Comparison of ENCODE assay signal across 18 mouse cellular contexts in genomic region chr10:14703239-14703638, GRCm38 (mm10). TPM values are rescaled to one million over a fixed set of nuclear protein-coding genes. Genes with fewer than 3 reads are reported as not detected.
A peak's percentile ranks its signal among the peaks of the same experiment; 100 is the strongest.
DNase-seq lines count a peak whose midpoint lies in the region; ATAC-seq and TF ChIP-seq lines count a peak whose summit lies in the region.
"Had no signal": no experiment of that assay in that cellular context is flagged by ENCODE, and none has a peak within 500 bp of the region (broad histone marks: within the 10 kb centered on the region; RNA-seq: fewer than 3 reads in every experiment).

No protein-coding gene starts in this region.

- H3K9ac ChIP-seq in heart, embryonic 14.5 days (ENCODE audit: low read length) = no peak overlapping the region
- no peak overlapping the region for H3K9ac ChIP-seq in forebrain, embryonic 11.5 days (ENCODE audit: low read length)
- no peak overlapping the region for H3K9ac ChIP-seq in hindbrain, embryonic 15.5 days

- DNase-seq in heart, postnatal 4 days = no peak
- DNase-seq in forebrain, embryonic 11.5 days (ENCODE audit: low spot score) = no peak
- DNase-seq in layer of hippocampus, postnatal 10 days (ENCODE audit: low spot score in 2 of 2) = no peak
- DNase-seq in thymus, postnatal 10 days (ENCODE audit: low spot score in 2 of 2) = no peak
- no peak for DNase-seq in cerebellum, adult 2 months
- DNase-seq: kidney, postnatal 10 days; layer of hippocampus, postnatal 36 days; lung, postnatal 14 days; right cerebral cortex, postnatal 25 days; thymus, postnatal 4 days had no signal

- TF ChIP-seq CTCF in cerebellum, adult 2 months (IDR thresholded peaks at IDR 0.05; ENCODE audit: borderline replicate concordance, insufficient read depth, low read depth, low read length) = no peak

- H3K79me2 ChIP-seq in myocyte (ENCODE audit: control insufficient read depth, insufficient read depth) = peaks cover 57% of the 10 kb centered on the region

- H3K4me2 ChIP-seq in heart, embryonic 14.5 days (ENCODE audit: low read length) = peak overlapping the region; percentile 88; the same call in 1 of the 2 replicates
- H3K4me2 ChIP-seq in forebrain, embryonic 11.5 days (ENCODE audit: low read depth, low read length, severe bottlenecking) = peak overlapping the region; percentile 61; the same call in 1 of the 2 replicates
- H3K4me2 ChIP-seq in hindbrain, embryonic 15.5 days = peak overlapping the region; percentile 71
- peak overlapping the region; percentile 88 for H3K4me2 ChIP-seq in myocyte (ENCODE audit: low read depth)

- no peaks in the 10 kb centered on the region for H3K36me3 ChIP-seq in heart, embryonic 14.5 days (ENCODE audit: control insufficient read depth, insufficient read depth, low read length)
- no peaks in the 10 kb centered on the region for H3K36me3 ChIP-seq in forebrain, embryonic 11.5 days (ENCODE audit: control insufficient read depth, insufficient read depth, low read length)
- H3K36me3 ChIP-seq in hindbrain, embryonic 15.5 days = no peaks in the 10 kb centered on the region
- no peaks in the 10 kb centered on the region for H3K36me3 ChIP-seq in myocyte (ENCODE audit: control insufficient read depth, insufficient read depth)

- H3ac ChIP-seq in myocyte (ENCODE audit: control insufficient read depth, insufficient read length) = no peak overlapping the region

- H3K9me3 ChIP-seq in heart, embryonic 14.5 days (ENCODE audit: control insufficient read depth, low read length) = no peaks in the 10 kb centered on the region
- no peaks in the 10 kb centered on the region for H3K9me3 ChIP-seq in forebrain, embryonic 11.5 days (ENCODE audit: control insufficient read depth, low read length)
- H3K9me3 ChIP-seq in hindbrain, embryonic 15.5 days = no peaks in the 10 kb centered on the region

- H3K27ac ChIP-seq in heart, embryonic 14.5 days (replicated peaks in 1 of 2; ENCODE audit: control insufficient read depth in 1 of 2, insufficient read depth in 1 of 2, low read depth in 2 of 2, low read length in 2 of 2) = no peak overlapping the region
- H3K27ac ChIP-seq in forebrain, embryonic 11.5 days (ENCODE audit: low read depth, low read length) = peak overlapping the region; percentile 57; the same call in 1 of the 2 replicates
- H3K27ac ChIP-seq in hindbrain, embryonic 15.5 days (replicated peaks) = 0 out of 2 replicates have a peak overlapping the region, but pooled peaks have one; percentile 20
- H3K27ac ChIP-seq in cerebellum, adult 2 months (ENCODE audit: insufficient read depth, low read length) = no peak overlapping the region

- 78% methylated on average over 1 of the region's 1 CpGs for WGBS in heart, embryonic 14.5 days
- WGBS in forebrain, embryonic 11.5 days = 61% methylated on average over 1 of the region's 1 CpGs
- 16% methylated on average over 1 of the region's 1 CpGs for WGBS in hindbrain, embryonic 15.5 days
- WGBS in cerebellum, adult 2 months = 12% methylated on average over 1 of the region's 1 CpGs

- no peaks in the 10 kb centered on the region for H3K27me3 ChIP-seq in heart, embryonic 14.5 days (ENCODE audit: control insufficient read depth, insufficient read depth, low read length)
- no peaks in the 10 kb centered on the region for H3K27me3 ChIP-seq in forebrain, embryonic 11.5 days (ENCODE audit: control insufficient read depth, insufficient read depth, low read length)
- H3K27me3 ChIP-seq in hindbrain, embryonic 15.5 days = no peaks in the 10 kb centered on the region
- H3K27me3 ChIP-seq in myocyte (ENCODE audit: control insufficient read depth, insufficient read depth, insufficient read length) = no peaks in the 10 kb centered on the region
- H3K27me3 ChIP-seq in cerebellum, adult 2 months (ENCODE audit: control insufficient read depth, insufficient read depth, low read length) = no peaks in the 10 kb centered on the region

- no peak for ATAC-seq in heart, embryonic 14.5 days (ENCODE audit: insufficient number of reproducible peaks, insufficient read depth, low FRiP score, low read depth)
- ATAC-seq in forebrain, embryonic 11.5 days (replicated peaks; ENCODE audit: low FRiP score) = no peak; the same call in 1 of the 2 replicates
- ATAC-seq in hindbrain, embryonic 15.5 days (ENCODE audit: low FRiP score, low read depth) = no peak

- no peak for TF ChIP-seq POLR2A in myocyte (IDR thresholded peaks at IDR 0.05; ENCODE audit: insufficient read length, low read depth)
- TF ChIP-seq POLR2A in cerebellum, adult 2 months (IDR thresholded peaks at IDR 0.05; ENCODE audit: borderline replicate concordance, insufficient read depth, low read length) = no peak

- peaks cover 0 to 10% of the 10 kb centered on the region in 2 experiments; a peak in 2 of 4 replicates for H3K4me1 ChIP-seq in heart, embryonic 14.5 days (ENCODE audit: control insufficient read depth in 2 of 2, insufficient read depth in 2 of 2, low read length in 2 of 2)
- peaks cover 8% of the 10 kb centered on the region; the same call in 1 of the 2 replicates for H3K4me1 ChIP-seq in forebrain, embryonic 11.5 days (replicated peaks; ENCODE audit: control insufficient read depth, insufficient read depth, low read length)
- peaks cover 17% of the 10 kb centered on the region for H3K4me1 ChIP-seq in hindbrain, embryonic 15.5 days (replicated peaks)
- H3K4me1 ChIP-seq in cerebellum, adult 2 months (ENCODE audit: control insufficient read depth, insufficient read depth, low read length) = no peaks in the 10 kb centered on the region

- H3K4me3 ChIP-seq in heart, embryonic 14.5 days (ENCODE audit: control insufficient read depth in 1 of 2, insufficient read depth in 1 of 2, low read depth in 1 of 2, low read length in 2 of 2) = no peak overlapping the region
- no peak overlapping the region for H3K4me3 ChIP-seq in forebrain, embryonic 11.5 days (ENCODE audit: low read depth, low read length)
- H3K4me3 ChIP-seq in hindbrain, embryonic 15.5 days = peak overlapping the region; percentile 91; the same call in 1 of the 2 replicates
- H3K4me3 ChIP-seq in myocyte = no peak overlapping the region
- H3K4me3 ChIP-seq in cerebellum, adult 2 months (replicated peaks; ENCODE audit: insufficient read depth, low read depth, low read length) = no peak overlapping the region

TF ChIP-seq in myocyte, 11 proteins besides CTCF, POLR2A, EP300 and RAD21:
- TF ChIP-seq SRF (IDR thresholded peaks at IDR 0.05; ENCODE audit: control insufficient read depth, insufficient read length, low read depth) = no peak
- TF ChIP-seq E2F4 (IDR thresholded peaks at IDR 0.05; ENCODE audit: insufficient read depth) = no peak
- no peak for TF ChIP-seq REST (IDR thresholded peaks at IDR 0.05; ENCODE audit: insufficient read depth, insufficient read length)
- TF ChIP-seq MYOG (IDR thresholded peaks at IDR 0.05; ENCODE audit: control insufficient read depth in 1 of 3, insufficient read depth in 1 of 3, insufficient read length in 2 of 3, low read depth in 2 of 3) = no peak

RNA-seq across cellular contexts. Expression of gene Vta1, which starts 2.1 kb away (rescaled TPM):
- polyA plus RNA-seq in heart, embryonic 14.5 days (2014; fragmentation: Nextera tagmentation; extraction: Ambion mirVana) = 85.8 and 96.7 TPM in 2 replicates
- 10 to 100 TPM; 45.4 to 47.6 TPM for total RNA-seq in heart, postnatal 4 days (2021)
- 139 and 157 TPM in 2 replicates for polyA plus RNA-seq in forebrain, embryonic 11.5 days (2014; fragmentation: Nextera tagmentation; extraction: Ambion mirVana)
- 182 and 190 TPM in 2 replicates for polyA plus RNA-seq in hindbrain, embryonic 15.5 days (2015; fragmentation: Nextera tagmentation; extraction: Ambion mirVana)
- 80.4 TPM for polyA plus RNA-seq in myocyte (2012; fragmentation: generic; extraction: Trizol)
- total RNA-seq in layer of hippocampus, postnatal 10 days (2021) = 10 to 100 TPM; 67.8 to 78.0 TPM
- 88.1 and 101 TPM in 2 replicates for polyA plus RNA-seq in cerebellum, adult 2 months (2012; rRNA removed)

RNA-seq across cellular contexts. Expression of gene Nmbr, which starts 2.2 kb away (rescaled TPM):
- polyA plus RNA-seq in heart, embryonic 14.5 days (2014; fragmentation: Nextera tagmentation; extraction: Ambion mirVana) = 0.41 TPM in 1 of 2 replicates, not detected in the other
- total RNA-seq in heart, postnatal 4 days (2021) = under 1 TPM in 1 of 2 experiments, not detected in 1; 0.41 TPM
- 0.87 TPM in 1 of 2 replicates, not detected in the other for polyA plus RNA-seq in forebrain, embryonic 11.5 days (2014; fragmentation: Nextera tagmentation; extraction: Ambion mirVana)
- polyA plus RNA-seq in hindbrain, embryonic 15.5 days (2015; fragmentation: Nextera tagmentation; extraction: Ambion mirVana) = 2.9 and 3.2 TPM in 2 replicates
- polyA plus RNA-seq in myocyte (2012; fragmentation: generic; extraction: Trizol) = 0.06 TPM
- total RNA-seq in layer of hippocampus, postnatal 10 days (2021) = 1 to 10 TPM; 4.6 to 5.2 TPM
- polyA plus RNA-seq in cerebellum, adult 2 months (2012; rRNA removed) = 1.4 and 1.7 TPM in 2 replicates
- total RNA-seq: neutrophil, adult 5-6 weeks had no signal

RNA-seq across cellular contexts. Expression of gene Gje1, which starts 14.8 kb away (rescaled TPM):
- polyA plus RNA-seq in heart, embryonic 14.5 days (2014; fragmentation: Nextera tagmentation; extraction: Ambion mirVana) = not detected in 2 replicates
- total RNA-seq in heart, postnatal 4 days (2021) = not detected
- not detected in 2 replicates for polyA plus RNA-seq in forebrain, embryonic 11.5 days (2014; fragmentation: Nextera tagmentation; extraction: Ambion mirVana)
- polyA plus RNA-seq in hindbrain, embryonic 15.5 days (2015; fragmentation: Nextera tagmentation; extraction: Ambion mirVana) = not detected in 2 replicates
- polyA plus RNA-seq in myocyte (2012; fragmentation: generic; extraction: Trizol) = not detected
- not detected for total RNA-seq in layer of hippocampus, postnatal 10 days (2021)
- polyA plus RNA-seq in cerebellum, adult 2 months (2012; rRNA removed) = not detected in 2 replicates
- total RNA-seq: heart, adult 8-10 months; layer of hippocampus, postnatal 36 days had no signal
- polyA plus RNA-seq: C2C12; limb, embryonic 14.5 days; stomach, embryonic 14.5 days had no signal

Comparison
In these comparisons a context has a peak if more than half of its experiments do, and no peak if none do; other contexts are left out.
1. H3K27ac ChIP-seq: peak in forebrain, embryonic 11.5 days (single experiment) and hindbrain, embryonic 15.5 days (single experiment); none in heart, embryonic 14.5 days (0 of 2) and cerebellum, adult 2 months (single experiment).
2. Peak in every context shown above with its lines, with median percentiles within 50 percentile points of each other: H3K4me2 ChIP-seq.